Mouse (Mus musculus) small intestine, adult 2 months (tissue): ENCODE measurements around the gene Efnb1.

Experiments used
- CTCF ChIP-seq: fragments of 200-500 bp; IDR thresholded peaks from 2 replicates; pipeline ENCODE4 v1.5.1; 2012; ENCODE audit warnings: low read depth, mild to moderate bottlenecking, control low read depth, inconsistent platforms, low read length, moderate library complexity, mixed read lengths; ENCODE audit not compliant: insufficient replicate concordance, insufficient read length; ENCODE audit errors: extremely low read depth
- POLR2A ChIP-seq: fragments of 200-500 bp; IDR thresholded peaks from 2 replicates; pipeline ENCODE4 v1.6.1; 2012; ENCODE audit warnings: low read depth, mild to moderate bottlenecking, control low read depth, inconsistent platforms, low read length, moderate library complexity

DNA sequence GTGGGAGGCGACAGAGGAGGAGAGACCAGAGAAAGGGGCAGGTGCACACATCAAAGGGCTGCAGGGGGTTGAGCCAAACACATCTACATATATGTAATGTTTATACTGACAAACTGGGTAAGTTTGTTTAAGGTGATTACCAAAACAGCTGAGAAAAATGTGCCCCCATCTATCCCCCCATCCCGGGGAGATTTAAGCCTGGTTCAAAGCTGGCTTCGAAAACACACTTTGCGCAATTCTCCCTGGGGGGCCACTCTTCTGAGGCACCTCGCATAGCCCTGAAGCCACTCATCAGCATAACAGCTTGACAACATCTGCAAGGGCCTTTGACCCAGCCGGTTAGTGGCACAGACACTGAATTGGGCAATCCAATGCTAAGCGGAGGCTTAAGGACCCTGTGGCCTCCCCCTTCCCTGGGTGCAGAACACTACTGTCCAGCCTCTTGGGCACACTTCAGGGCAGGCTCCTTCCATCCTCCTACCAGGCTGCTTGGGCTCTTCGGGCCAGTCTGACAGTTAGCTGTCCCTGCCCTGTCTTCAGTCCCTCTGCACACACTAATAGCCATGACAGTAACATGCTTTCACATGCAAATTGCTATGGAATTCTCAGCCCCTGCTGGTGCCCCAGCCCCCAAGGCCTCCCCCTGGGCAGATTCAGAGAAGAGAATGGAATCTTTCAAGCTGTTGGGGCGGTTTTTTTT lies 16.8 kb downstream of the Efnb1 start:
- TF ChIP-seq CTCF = no peak
- TF ChIP-seq POLR2A = no peak
